Mouse (Mus musculus) spleen, adult 2 months (tissue): Measurements from ENCODE around the gene Rapgef3.

Source experiments
- CTCF ChIP-seq: fragments of 200-500 bp; IDR thresholded peaks from 2 replicates; pipeline ENCODE4 v1.5.1; 2011; ENCODE audit warnings: mild to moderate bottlenecking, inconsistent platforms; ENCODE audit not compliant: insufficient read depth, insufficient read length, insufficient replicate concordance; ENCODE audit errors: extremely low read depth
- POLR2A ChIP-seq: fragments of 200-500 bp; IDR thresholded peaks from 2 replicates; pipeline ENCODE4 v1.6.1; 2011; ENCODE audit warnings: low read depth, low read length, inconsistent platforms

DNA sequence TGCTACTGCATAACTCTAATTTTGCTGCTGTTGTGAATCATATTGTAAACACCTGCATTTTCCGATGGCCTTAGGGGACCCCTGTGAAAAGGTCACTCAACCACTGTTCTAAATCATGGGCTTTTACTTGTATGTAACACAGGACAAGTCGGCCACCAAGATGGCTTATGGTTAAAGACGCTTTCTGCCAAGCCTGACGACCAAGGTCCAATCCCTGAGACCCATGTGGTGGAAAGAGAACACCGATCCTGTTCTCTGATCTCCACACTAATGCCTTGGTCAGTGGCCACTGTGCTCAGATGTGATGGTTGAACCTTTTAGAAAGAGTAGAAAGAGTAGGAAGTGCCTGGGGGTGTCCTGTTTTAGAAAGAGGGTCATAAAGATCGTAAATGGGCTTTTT is 9.1 kb upstream of the Rapgef3 start:
- TF ChIP-seq POLR2A: no peak
- no peak for TF ChIP-seq CTCF
